Mouse (Mus musculus): ENCODE measurements at regions not wholly inside any gene's neighbourhood (a gene's known extent, or its start where the extent isn't known, plus 50 kb on each side); places are given as distances from the start of the nearest gene placed in this dataset.

GRCm38 (mm10) chr15:67840671-67841070, 1340.0 kb upstream of the Lrrc6 start:
- no peak for DNase-seq (ENCODE audit: low spot score)
- whole genome bisulfite sequencing = 75% methylated on average over 3 of the region's 3 CpGs
- H3K4me2 ChIP-seq (replicated peaks; ENCODE audit: low read depth, low read length, severe bottlenecking) = no peak overlapping the region

GRCm38 (mm10) chr15:67825796-67826484, 1325.2 kb upstream of the Lrrc6 start:
- Histone ChIP-seq H3K9me3 (ENCODE audit: control insufficient read depth, low read length) (no peaks in the 10 kb centered on the region), H3K27me3 (ENCODE audit: control insufficient read depth, insufficient read depth, low read length) (no peaks in the 10 kb centered on the region), H3K4me1 (ENCODE audit: control insufficient read depth, insufficient read depth, low read length) (no peaks in the 10 kb centered on the region), H3K4me2 (replicated peaks; ENCODE audit: low read depth, low read length, severe bottlenecking) (no peak overlapping the region), H3K4me3 (replicated peaks; ENCODE audit: low read length) (no peak overlapping the region), H3K27ac (replicated peaks; ENCODE audit: low read depth, low read length) (no peak overlapping the region), H3K36me3 (ENCODE audit: control insufficient read depth, insufficient read depth, low read length) (no peaks in the 10 kb centered on the region), H3K9ac (ENCODE audit: low read depth, low read length, severe bottlenecking) (no peak overlapping the region)
- no peak for TF ChIP-seq POLR2A (IDR thresholded peaks at IDR 0.05; ENCODE audit: borderline replicate concordance, extremely low read depth, insufficient read depth, insufficient read length)
- no peak for DNase-seq (ENCODE audit: low spot score)
- no peak for ATAC-seq (ENCODE audit: low FRiP score, low read depth)
- WGBS = 74% methylated on average over 4 of the region's 4 CpGs

More at GRCm38 (mm10) chr15:67840671-67841070, 1340.0 kb upstream of the Lrrc6 start:
- TF ChIP-seq POLR2A (IDR thresholded peaks at IDR 0.05; ENCODE audit: borderline replicate concordance, extremely low read depth, insufficient read depth, insufficient read length) = no peak
- Histone ChIP-seq H3K4me3 (replicated peaks; ENCODE audit: low read length) (no peak overlapping the region), H3K9me3 (ENCODE audit: control insufficient read depth, low read length) (no peaks in the 10 kb centered on the region), H3K27me3 (ENCODE audit: control insufficient read depth, insufficient read depth, low read length) (no peaks in the 10 kb centered on the region), H3K27ac (replicated peaks; ENCODE audit: low read depth, low read length) (no peak overlapping the region), H3K4me1 (ENCODE audit: control insufficient read depth, insufficient read depth, low read length) (no peaks in the 10 kb centered on the region), H3K9ac (ENCODE audit: low read depth, low read length, severe bottlenecking) (no peak overlapping the region), H3K36me3 (ENCODE audit: control insufficient read depth, insufficient read depth, low read length) (no peaks in the 10 kb centered on the region)
- ATAC-seq (ENCODE audit: low FRiP score, low read depth) = no peak

GRCm38 (mm10) chr15:67823226-67823625, 1322.5 kb upstream of the Lrrc6 start:
- ATAC-seq (ENCODE audit: low FRiP score, low read depth) (no peak), DNase-seq (ENCODE audit: low spot score) (no peak)
- TF ChIP-seq POLR2A (IDR thresholded peaks at IDR 0.05; ENCODE audit: borderline replicate concordance, extremely low read depth, insufficient read depth, insufficient read length) = no peak
- Histone ChIP-seq H3K4me1 (ENCODE audit: control insufficient read depth, insufficient read depth, low read length) (no peaks in the 10 kb centered on the region), H3K4me2 (replicated peaks; ENCODE audit: low read depth, low read length, severe bottlenecking) (no peak overlapping the region), H3K27me3 (ENCODE audit: control insufficient read depth, insufficient read depth, low read length) (no peaks in the 10 kb centered on the region), H3K9me3 (ENCODE audit: control insufficient read depth, low read length) (no peaks in the 10 kb centered on the region), H3K9ac (ENCODE audit: low read depth, low read length, severe bottlenecking) (no peak overlapping the region), H3K27ac (replicated peaks; ENCODE audit: low read depth, low read length) (no peak overlapping the region), H3K36me3 (ENCODE audit: control insufficient read depth, insufficient read depth, low read length) (no peaks in the 10 kb centered on the region), H3K4me3 (replicated peaks; ENCODE audit: low read length) (no peak overlapping the region)
- 75% methylated on average over 3 of the region's 3 CpGs for WGBS

GRCm38 (mm10) chr15:67799871-67800270, 1299.2 kb upstream of the Lrrc6 start:
- Histone ChIP-seq H3K27me3 (ENCODE audit: control insufficient read depth, insufficient read depth, low read length) (no peaks in the 10 kb centered on the region), H3K36me3 (ENCODE audit: control insufficient read depth, insufficient read depth, low read length) (no peaks in the 10 kb centered on the region), H3K4me2 (replicated peaks; ENCODE audit: low read depth, low read length, severe bottlenecking) (no peak overlapping the region), H3K27ac (replicated peaks; ENCODE audit: low read depth, low read length) (no peak overlapping the region), H3K9ac (ENCODE audit: low read depth, low read length, severe bottlenecking) (no peak overlapping the region), H3K9me3 (ENCODE audit: control insufficient read depth, low read length) (no peaks in the 10 kb centered on the region), H3K4me1 (ENCODE audit: control insufficient read depth, insufficient read depth, low read length) (no peaks in the 10 kb centered on the region), H3K4me3 (replicated peaks; ENCODE audit: low read length) (no peak overlapping the region)
- WGBS = 57% methylated on average over 1 of the region's 1 CpGs
- DNase-seq (ENCODE audit: low spot score) (no peak), ATAC-seq (ENCODE audit: low FRiP score, low read depth) (no peak)
- TF ChIP-seq POLR2A (IDR thresholded peaks at IDR 0.05; ENCODE audit: borderline replicate concordance, extremely low read depth, insufficient read depth, insufficient read length) = no peak

GRCm38 (mm10) chr15:67795578-67795977, 1294.9 kb upstream of the Lrrc6 start:
- no peak overlapping the region for H3K27ac ChIP-seq (replicated peaks; ENCODE audit: low read depth, low read length)
- DNase-seq (ENCODE audit: low spot score) (no peak), ATAC-seq (ENCODE audit: low FRiP score, low read depth) (no peak)
- no peaks in the 10 kb centered on the region for H3K4me1 ChIP-seq (ENCODE audit: control insufficient read depth, insufficient read depth, low read length)
- H3K27me3 ChIP-seq (ENCODE audit: control insufficient read depth, insufficient read depth, low read length) = no peaks in the 10 kb centered on the region
- H3K9ac ChIP-seq (ENCODE audit: low read depth, low read length, severe bottlenecking) = no peak overlapping the region
- H3K4me2 ChIP-seq (replicated peaks; ENCODE audit: low read depth, low read length, severe bottlenecking) = no peak overlapping the region
- WGBS = 88% methylated on average over 2 of the region's 2 CpGs
- no peaks in the 10 kb centered on the region for H3K36me3 ChIP-seq (ENCODE audit: control insufficient read depth, insufficient read depth, low read length)
- H3K4me3 ChIP-seq (replicated peaks; ENCODE audit: low read length) = no peak overlapping the region
- no peaks in the 10 kb centered on the region for H3K9me3 ChIP-seq (ENCODE audit: control insufficient read depth, low read length)
- TF ChIP-seq POLR2A (IDR thresholded peaks at IDR 0.05; ENCODE audit: borderline replicate concordance, extremely low read depth, insufficient read depth, insufficient read length) = no peak

All from limb, embryonic 14.5 days (tissue).